17 mouse cellular contexts compared by ENCODE assay signal in genomic region chr10:79739234-79739633, GRCm38 (mm10). TPM values are rescaled to one million over a fixed set of nuclear protein-coding genes. Genes with fewer than 3 reads are reported as not detected.
"Had no signal": no experiment of that assay in that cellular context is flagged by ENCODE, and none has a peak within 500 bp of the region (broad histone marks: within the 10 kb centered on the region; RNA-seq: fewer than 3 reads in every experiment).

No protein-coding gene starts in this region.

- ATAC-seq: midbrain, embryonic 15.5 days had no signal

- H3K4me1 ChIP-seq: limb, embryonic 13.5 days; midbrain, embryonic 15.5 days; neural tube, embryonic 13.5 days; stomach, embryonic 15.5 days had no signal

- H3K27me3 ChIP-seq: stomach, embryonic 15.5 days had no signal

- H3K4me2 ChIP-seq: limb, embryonic 13.5 days; midbrain, embryonic 11.5 days; midbrain, embryonic 15.5 days; neural tube, embryonic 13.5 days; stomach, embryonic 15.5 days had no signal

- H3K9ac ChIP-seq: limb, embryonic 13.5 days; liver, embryonic 14.5 days; midbrain, embryonic 15.5 days; neural tube, embryonic 13.5 days; stomach, embryonic 15.5 days had no signal

- H3K27ac ChIP-seq: layer of hippocampus, adult 2 months; limb, embryonic 13.5 days; liver, embryonic 14.5 days; midbrain, embryonic 15.5 days; neural tube, embryonic 13.5 days; stomach, embryonic 15.5 days had no signal

- DNase-seq: kidney, postnatal 10 days; kidney, postnatal 4 days; lung, adult 18-20 months; right cerebral cortex, postnatal 14 days; thymus, adult 2 months; thymus, postnatal 25 days had no signal

- H3K4me3 ChIP-seq: layer of hippocampus, adult 2 months; limb, embryonic 13.5 days; midbrain, embryonic 15.5 days; neural tube, embryonic 13.5 days; stomach, embryonic 15.5 days had no signal

RNA-seq across cellular contexts. Expression of gene Fgf22, which starts 15.6 kb away (rescaled TPM):
- total RNA-seq: liver, adult 2 months; monocyte, adult 5-6 weeks had no signal
- polyA plus RNA-seq: liver, adult 2 months; liver, embryonic 14.5 days; spleen, adult 2 months; thymus, adult 2 months had no signal

RNA-seq across cellular contexts. Expression of gene Hcn2, which starts 22.8 kb away (rescaled TPM):
- total RNA-seq: monocyte, adult 5-6 weeks had no signal
- polyA plus RNA-seq: limb, embryonic 13.5 days; lung, embryonic 16.5 days had no signal
